Mouse (Mus musculus): ENCODE data around the gene Cd300e. TPM values are rescaled to one million over a fixed set of nuclear protein-coding genes. Genes with fewer than 3 reads are reported as not detected.
"Not testable (repeated sequence)": the region's sequence is repeated elsewhere in the genome, so short reads cannot be mapped to it uniquely, and the experiment has no call there.

The Cd300e gene
- total RNA-seq, 2 experiments from 2014 or later, result not detected

GRCm38 (mm10) chr11:115026912-115027311 lies 35.1 kb downstream of the Cd300e start, which contains the start of gene Cd300ld4:
Gene Cd300ld4, minus strand, starts transcription at chr11:115027012.
- DNase-seq (ENCODE audit: low spot score in 2 of 2); intact Hi-C loops (cut with DNase I): not testable (repeated sequence)

- DNase-seq (ENCODE audit: low spot score in 2 of 2); intact Hi-C loops (cut with DNase I): not testable (repeated sequence)
Observed at GRCm38 (mm10) chr11:115016093-115016492, 45.9 kb downstream of the Cd300e start, which contains the start of gene Cd300ld2. Gene Cd300ld2, minus strand, starts transcription at chr11:115016193.

GRCm38 (mm10) chr11:115004070-115004469 lies 57.9 kb downstream of the Cd300e start:
- no peak for DNase-seq (ENCODE audit: low spot score in 2 of 2)
- intact Hi-C loops (cut with DNase I), result no loop called here

Other genes with a start within 250 kb of the Cd300e start
- 1 to 10 TPM; 4.7 to 8.0 TPM for gene Gprc5c, start 211.0 kb downstream of the Cd300e start, total RNA-seq (2021)
- under 1 TPM; 0.42 to 0.61 TPM for gene Cd300a, start 172.1 kb downstream of the Cd300e start, total RNA-seq (2021)
- gene Cd300lb, start 127.8 kb downstream of the Cd300e start, total RNA-seq (2021), result not detected
- gene Cd300c, start 93.0 kb downstream of the Cd300e start, total RNA-seq (2021), result not detected
- gene Cd300ld, start 72.3 kb downstream of the Cd300e start, total RNA-seq (2021), result not detected
- gene Cd300c2, start 60.3 kb downstream of the Cd300e start, total RNA-seq (2021), result 1 to 10 TPM; 3.5 to 4.3 TPM
- gene Cd300ld2, start 46.0 kb downstream of the Cd300e start, total RNA-seq (2021), result not detected
- not detected for gene Cd300ld4, start 35.2 kb downstream of the Cd300e start, total RNA-seq (2021)
- gene Cd300ld5, start 24.4 kb downstream of the Cd300e start, total RNA-seq (2021), result under 1 TPM; 0.72 to 0.75 TPM
- under 1 TPM; 0.72 to 0.75 TPM for gene Cd300ld3, start 13.8 kb downstream of the Cd300e start, total RNA-seq (2021)
- gene Rab37, start 29.3 kb upstream of the Cd300e start, total RNA-seq (2021), result 1 to 10 TPM; 1.1 to 1.9 TPM
- gene Cd300lf, start 71.8 kb upstream of the Cd300e start, total RNA-seq (2021), result under 1 TPM; 0.44 to 0.48 TPM
- gene Slc9a3r1, start 101.2 kb upstream of the Cd300e start, total RNA-seq (2021), result 10 to 100 TPM; 76.4 to 82.8 TPM
- gene Tmem104, start 125.3 kb upstream of the Cd300e start, total RNA-seq (2021), result 10 to 100 TPM; 14.2 to 15.4 TPM
- 10 to 100 TPM; 25.2 to 30.1 TPM for gene Nat9, start 125.7 kb upstream of the Cd300e start, total RNA-seq (2021)
- gene Grin2c, start 205.1 kb upstream of the Cd300e start, total RNA-seq (2021), result 10 to 100 TPM; 38.6 to 42.5 TPM
- gene Fdxr, start 214.9 kb upstream of the Cd300e start, total RNA-seq (2021), result 10 to 100 TPM; 14.2 to 22.5 TPM
- gene Fads6, start 235.5 kb upstream of the Cd300e start, total RNA-seq (2021), result 10 to 100 TPM; 12.7 to 13.0 TPM
- 1 to 10 TPM; 1.1 to 2.1 TPM for gene Otop2, start 245.0 kb upstream of the Cd300e start, total RNA-seq (2021)

Data from left cerebral cortex, postnatal 36 days (tissue).